Mouse (Mus musculus) left cerebral cortex, postnatal 14 days (tissue): Measurements from ENCODE around the gene Ldlrad2. TPM values are rescaled to one million over a fixed set of nuclear protein-coding genes. Genes with fewer than 3 reads are reported as not detected.

Experiments
- DNase-seq, 2 experiments: peaks; one replicate each; pipeline ENCODE4 v3.0.0; 2021 to 2022; ENCODE audit warnings: low spot score in 2 of 2, mixed read lengths in 1 of 2
- intact Hi-C: fragments of 180-260 bp; cut with DNase I; formaldehyde crosslinking; loops from one replicate; pipeline ENCODE4 v1.15.1; 2025
- microRNA-seq, 2 experiments: library from miRNA; unstranded; fragments of <30 nt; microRNA quantifications; one replicate each; pipeline ENCODE4 v1.2.0; 2022
- total RNA-seq, 2 experiments: library from RNA; stranded (reverse); gene quantifications; 2 replicates each; pipeline ENCODE4 v1.2.3; 2021

The Ldlrad2 gene
- total RNA-seq, 2 experiments from 2014 or later, result not detected

DNA sequence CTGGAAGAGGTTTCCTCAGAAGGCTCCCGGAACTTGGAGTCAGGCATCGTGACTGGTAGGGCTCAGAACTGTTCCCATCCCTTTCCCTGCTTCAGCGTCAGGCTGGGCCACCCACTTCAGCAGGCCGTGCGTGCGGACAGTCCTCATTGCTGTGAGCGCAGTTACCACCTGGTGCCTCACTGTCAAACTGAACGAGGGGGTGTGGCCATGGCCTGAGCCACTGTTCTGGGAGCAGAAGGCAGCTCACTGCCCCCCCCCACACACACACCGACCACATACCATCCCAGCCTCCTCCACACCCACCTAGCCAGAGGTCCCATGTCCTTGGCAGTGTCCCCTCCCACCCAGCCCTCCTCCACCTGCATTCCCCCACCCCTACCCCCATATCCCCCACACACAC lies 4.5 kb downstream of the Ldlrad2 start:
- intact Hi-C loops, result no loop called here

DNA sequence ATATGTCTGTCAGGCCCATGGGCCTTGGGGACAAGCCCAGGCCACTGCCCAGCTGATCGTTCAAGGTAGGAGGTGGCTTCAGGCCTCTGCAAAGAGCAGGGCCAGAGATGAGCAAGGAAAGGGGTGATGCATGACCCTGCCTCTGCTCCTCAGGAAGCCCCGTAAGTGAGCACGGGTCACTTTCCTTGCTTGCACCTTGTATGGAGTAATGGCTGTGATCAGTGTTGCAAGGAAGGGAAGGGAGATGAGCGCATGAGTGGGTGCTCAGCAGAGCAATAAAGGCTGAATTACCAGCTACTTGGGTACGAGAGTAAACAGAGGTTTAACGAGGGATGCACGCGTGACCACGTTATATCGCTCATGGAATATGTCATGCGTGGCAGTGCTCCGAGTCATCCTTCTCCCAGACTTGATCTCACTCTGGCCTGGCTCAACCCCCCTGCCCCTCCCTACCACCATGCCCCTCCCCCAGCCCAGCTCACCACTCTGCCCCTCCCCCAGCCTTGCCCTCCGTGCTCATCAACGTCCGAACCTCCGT lies 17.6 kb downstream of the Ldlrad2 start:
- no peak for DNase-seq
- intact Hi-C loops, result no loop called here

More for the DNA sequence above, 4.5 kb downstream of the Ldlrad2 start:
- no peak for DNase-seq

DNA sequence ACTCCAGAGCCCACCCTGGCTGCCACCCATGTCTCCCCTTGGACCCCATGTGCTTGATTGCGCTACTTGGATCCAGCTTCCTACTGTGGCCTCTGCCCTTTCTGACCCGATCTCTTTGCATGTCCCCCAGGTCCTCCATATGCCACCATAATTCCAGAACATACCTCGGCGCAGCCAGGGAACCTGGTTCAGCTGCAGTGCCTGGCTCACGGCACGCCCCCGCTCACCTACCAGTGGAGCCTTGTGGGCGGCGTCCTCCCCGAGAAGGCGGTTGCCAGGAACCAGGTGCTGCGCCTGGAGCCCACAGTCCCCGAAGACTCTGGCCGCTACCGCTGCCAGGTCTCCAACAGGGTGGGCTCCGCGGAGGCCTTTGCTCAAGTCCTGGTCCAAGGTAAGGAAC lies 20.9 kb downstream of the Ldlrad2 start:
- DNase-seq, result no peak

DNA sequence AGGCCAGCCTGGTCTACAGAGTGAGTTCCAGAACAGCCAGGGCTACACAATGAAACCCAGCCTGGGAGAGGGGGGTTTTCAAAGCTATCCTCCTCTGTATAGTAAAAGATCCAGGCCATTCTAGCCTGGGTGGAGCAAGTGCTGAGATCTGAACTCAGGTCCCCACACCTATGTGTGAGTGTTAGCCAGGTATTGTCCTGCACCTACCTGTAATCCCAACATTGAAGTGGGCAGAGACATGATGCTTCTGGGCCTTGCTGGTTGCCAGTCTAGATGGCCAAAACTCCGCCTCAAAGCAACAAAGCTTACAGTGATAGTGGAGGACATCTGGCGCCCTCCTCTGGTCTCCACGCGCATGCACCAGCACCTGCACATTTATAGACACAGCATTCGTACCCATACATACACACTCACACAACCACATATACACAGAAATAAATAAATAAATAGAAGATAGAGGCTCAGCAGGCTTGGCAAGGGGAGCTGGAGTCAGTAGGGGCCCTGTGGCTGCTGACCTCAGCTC lies 28.3 kb downstream of the Ldlrad2 start:
- intact Hi-C loops, result no loop called here
- DNase-seq, result peak; percentile 36 to 50

More for the DNA sequence above, 20.9 kb downstream of the Ldlrad2 start:
- intact Hi-C loops, result no loop called here

DNA sequence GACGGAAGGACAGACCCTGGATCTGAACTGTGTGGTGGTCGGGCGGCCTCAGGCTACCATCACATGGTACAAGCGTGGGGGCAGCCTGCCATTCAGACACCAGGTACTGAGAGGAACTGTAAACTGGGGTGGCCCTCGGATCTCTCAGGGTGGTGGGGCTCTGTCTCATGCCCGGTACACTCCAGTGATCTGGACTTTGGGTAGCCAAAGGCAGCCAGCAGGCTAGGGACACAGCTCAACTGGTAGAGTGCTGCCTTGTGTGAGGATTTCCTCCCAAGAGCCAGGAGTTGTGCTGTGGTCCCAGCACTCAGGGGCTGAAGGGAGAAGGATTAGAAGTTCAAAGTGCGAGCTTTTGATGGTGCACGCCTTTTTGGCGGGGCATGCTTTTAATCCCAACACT lies 28.8 kb downstream of the Ldlrad2 start:
- no peak for DNase-seq
- intact Hi-C loops, result no loop called here

DNA sequence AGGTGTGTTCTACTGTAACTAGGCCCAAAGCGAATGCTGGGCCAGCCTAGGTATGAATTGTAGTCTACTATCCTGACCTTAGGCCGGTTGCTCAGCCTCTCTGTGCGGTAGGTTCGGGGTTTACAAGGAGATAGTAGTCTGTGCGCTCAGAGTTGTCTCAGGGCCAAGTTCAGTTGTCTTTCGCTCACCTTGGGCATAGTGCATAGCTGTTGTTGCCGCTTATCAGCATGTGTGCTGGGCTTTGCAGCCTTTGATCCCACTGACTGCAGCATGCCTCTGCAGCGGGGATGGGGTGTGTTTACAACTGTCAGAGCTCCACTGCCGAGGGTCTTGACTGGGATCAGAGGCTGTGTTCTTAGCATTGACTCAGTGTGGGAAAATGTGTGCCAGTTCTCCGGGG lies 31.4 kb downstream of the Ldlrad2 start:
- no peak for DNase-seq
- intact Hi-C loops, result no loop called here

DNA sequence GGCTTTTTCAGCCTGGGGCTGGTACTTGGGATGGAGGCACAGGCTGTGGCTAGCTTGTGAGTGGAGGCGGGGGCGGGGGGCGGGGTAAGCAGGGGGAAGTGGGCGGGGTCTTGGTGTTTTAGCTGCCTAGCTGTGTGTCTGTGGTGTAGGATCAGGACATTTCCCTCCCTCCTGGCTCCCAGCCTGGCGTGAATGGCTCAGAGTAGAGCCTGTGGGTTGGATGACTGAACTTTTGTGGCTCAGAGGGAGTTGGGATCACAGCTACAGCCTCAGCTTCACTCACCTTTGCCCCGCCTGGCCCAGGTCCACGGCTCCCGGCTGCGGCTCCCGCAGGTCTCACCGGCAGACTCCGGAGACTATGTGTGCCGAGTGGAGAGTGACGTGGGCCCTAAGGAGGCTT lies 34.0 kb downstream of the Ldlrad2 start:
- no peak for DNase-seq
- intact Hi-C loops, result no loop called here

DNA sequence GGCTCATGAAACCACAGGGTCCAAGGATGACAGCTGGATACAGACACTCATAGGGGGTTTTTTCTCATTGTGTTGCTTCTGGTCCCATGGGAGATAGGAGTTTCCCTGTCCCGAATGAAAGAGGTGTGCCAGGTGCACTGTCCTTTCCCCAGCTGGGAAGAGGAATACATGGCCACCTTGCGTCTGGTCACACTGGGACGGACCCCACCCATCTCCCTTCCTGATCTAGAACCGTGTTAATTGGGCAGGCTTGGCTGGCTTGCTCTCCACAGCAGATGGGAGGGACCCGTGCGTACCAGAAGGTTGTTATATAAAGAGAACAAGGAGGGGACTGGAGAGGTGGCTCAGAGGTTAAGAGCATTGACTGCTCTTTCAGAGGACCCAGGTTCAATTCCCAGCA lies 46.5 kb downstream of the Ldlrad2 start:
- intact Hi-C loops, result no loop called here
- no peak for DNase-seq

DNA sequence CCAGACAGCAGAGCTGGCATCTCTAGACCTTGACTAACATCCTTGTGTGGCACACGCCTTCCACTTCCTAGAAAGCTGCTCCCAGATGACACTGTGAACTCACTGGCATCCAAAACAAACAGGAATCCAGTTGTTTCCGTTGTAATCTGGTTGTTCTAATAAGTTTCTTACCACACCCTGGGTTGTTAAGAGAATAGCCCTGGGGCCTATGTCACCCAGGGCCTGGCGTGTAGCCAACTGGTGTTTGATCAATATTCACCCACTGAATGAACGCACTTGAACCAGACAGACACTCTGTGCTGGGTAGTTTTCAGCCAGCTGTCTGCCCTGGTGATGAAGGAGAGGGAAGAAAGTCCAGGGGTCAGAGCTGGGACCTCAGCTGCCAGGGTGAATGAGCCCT lies 47.0 kb downstream of the Ldlrad2 start:
- intact Hi-C loops, result no loop called here
- DNase-seq, result no peak

DNA sequence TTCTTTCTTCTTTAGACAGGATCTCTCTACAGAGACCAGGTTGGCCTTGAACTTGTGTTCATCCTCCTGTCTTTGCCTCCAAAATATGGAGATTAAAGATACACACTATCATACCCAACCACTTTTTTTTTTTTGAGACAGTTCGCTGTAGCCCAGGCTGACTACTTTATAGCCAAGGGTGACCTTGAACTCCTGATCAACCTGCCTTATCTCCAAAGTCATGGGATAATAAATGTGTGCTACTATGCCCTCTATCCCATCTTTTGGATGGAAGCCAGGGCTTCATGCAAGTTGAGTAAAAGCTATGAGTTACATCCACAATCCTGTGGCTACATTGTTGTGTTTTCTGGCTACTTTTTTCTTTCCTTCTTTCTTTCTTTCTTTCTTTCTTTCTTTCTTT lies 48.9 kb downstream of the Ldlrad2 start:
- intact Hi-C loops, result no loop called here

More for the DNA sequence above, 48.9 kb downstream of the Ldlrad2 start:
- no peak for DNase-seq

Small RNAs within 50 kb of the gene (microRNA-seq; reads per million reads assigned to microRNA genes)
- 0 to 0.26 reads per million in 2 experiments for gene Mir7018

Other genes starting within 250 kb of the Ldlrad2 start
- 100 to 1,000 TPM; 412 to 432 TPM for gene Cdc42, start 216.8 kb downstream of the Ldlrad2 start, total RNA-seq
- gene Cela3a, start 164.8 kb downstream of the Ldlrad2 start, total RNA-seq, result not detected
- gene Cela3b, start 144.0 kb downstream of the Ldlrad2 start, total RNA-seq, result not detected
- not detected for gene 1700013G24Rik, start 121.3 kb downstream of the Ldlrad2 start, total RNA-seq
- 10 to 100 TPM; 11.6 to 12.9 TPM for gene Hspg2, start 105.8 kb downstream of the Ldlrad2 start, total RNA-seq
- 100 to 1,000 TPM; 105 to 109 TPM for gene Usp48, start 19.2 kb upstream of the Ldlrad2 start, total RNA-seq
- gene Rap1gap, start 90.2 kb upstream of the Ldlrad2 start, total RNA-seq, result 100 to 1,000 TPM; 268 to 296 TPM
- gene Alpl, start 221.8 kb upstream of the Ldlrad2 start, total RNA-seq, result 1 to 10 TPM; 8.0 to 8.8 TPM